Mouse (Mus musculus): ENCODE data around the gene Fblim1. TPM values are rescaled to one million over a fixed set of nuclear protein-coding genes. Genes with fewer than 3 reads are reported as not detected.
"Not testable (repeated sequence)": the region's sequence is repeated elsewhere in the genome, so short reads cannot be mapped to it uniquely, and the experiment has no call there.

The Fblim1 gene
- polyA plus RNA-seq, 1 experiment from 2014 or later: 52.8 TPM

GRCm38 (mm10) chr4:141564209-141564608 is 41.7 kb downstream of the Fblim1 start:
- Histone ChIP-seq H3K36me3 (ENCODE audit: control insufficient read depth, insufficient read depth) (no peaks in the 10 kb centered on the region), H3K27ac (ENCODE audit: low read depth, low read length) (no peak overlapping the region), H3K27me3 (replicated peaks; ENCODE audit: control insufficient read depth, insufficient read depth, low read length) (no peaks in the 10 kb centered on the region), H3K9me3 (ENCODE audit: control insufficient read depth) (no peaks in the 10 kb centered on the region), H3K9ac (ENCODE audit: low read depth, low read length) (no peak overlapping the region), H3K4me3 (ENCODE audit: low read depth, low read length) (no peak overlapping the region), H3K4me1 (replicated peaks; ENCODE audit: control insufficient read depth, insufficient read depth, low read length) (no peaks in the 10 kb centered on the region), H3K4me2 (replicated peaks; ENCODE audit: low read depth) (no peak overlapping the region)
- no peak for ATAC-seq
- no peak for TF ChIP-seq CTCF (IDR thresholded peaks at IDR 0.05; ENCODE audit: low read depth)
- 92% methylated on average over 4 of the region's 4 CpGs for WGBS

DNA sequence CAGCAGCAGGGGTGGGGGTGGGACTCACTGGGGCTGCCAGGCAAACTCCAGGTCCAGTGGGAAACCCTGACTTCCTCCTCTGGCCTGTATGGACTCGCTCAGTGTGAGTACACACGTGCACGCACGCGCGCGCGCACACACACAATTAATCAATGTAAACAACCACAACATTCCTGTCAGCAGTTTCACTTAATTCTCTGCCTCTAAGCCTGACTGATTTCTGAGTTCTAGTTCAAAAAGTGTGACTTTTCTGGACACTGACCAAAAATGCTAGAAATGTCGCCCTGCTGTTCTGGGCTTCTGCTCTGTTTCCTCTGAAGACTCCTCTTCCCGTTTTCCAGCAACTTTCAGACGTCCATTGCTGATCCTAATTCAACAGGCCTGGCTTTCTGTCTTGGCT is 43.6 kb downstream of the Fblim1 start:
- TF ChIP-seq CTCF (IDR thresholded peaks at IDR 0.05; ENCODE audit: low read depth): no peak
- H3K4me1 ChIP-seq (replicated peaks; ENCODE audit: control insufficient read depth, insufficient read depth, low read length): no peaks in the 10 kb centered on the region
- ATAC-seq: no peak
- H3K27ac ChIP-seq (ENCODE audit: low read depth, low read length): no peak overlapping the region
- H3K4me2 ChIP-seq (replicated peaks; ENCODE audit: low read depth): no peak overlapping the region
- H3K9ac ChIP-seq (ENCODE audit: low read depth, low read length): no peak overlapping the region
- H3K9me3 ChIP-seq (ENCODE audit: control insufficient read depth): no peaks in the 10 kb centered on the region
- WGBS: 74% methylated on average over 11 of the region's 11 CpGs
- H3K36me3 ChIP-seq (ENCODE audit: control insufficient read depth, insufficient read depth): no peaks in the 10 kb centered on the region
- H3K27me3 ChIP-seq (replicated peaks; ENCODE audit: control insufficient read depth, insufficient read depth, low read length): no peaks in the 10 kb centered on the region
- no peak overlapping the region for H3K4me3 ChIP-seq (ENCODE audit: low read depth, low read length)

DNA sequence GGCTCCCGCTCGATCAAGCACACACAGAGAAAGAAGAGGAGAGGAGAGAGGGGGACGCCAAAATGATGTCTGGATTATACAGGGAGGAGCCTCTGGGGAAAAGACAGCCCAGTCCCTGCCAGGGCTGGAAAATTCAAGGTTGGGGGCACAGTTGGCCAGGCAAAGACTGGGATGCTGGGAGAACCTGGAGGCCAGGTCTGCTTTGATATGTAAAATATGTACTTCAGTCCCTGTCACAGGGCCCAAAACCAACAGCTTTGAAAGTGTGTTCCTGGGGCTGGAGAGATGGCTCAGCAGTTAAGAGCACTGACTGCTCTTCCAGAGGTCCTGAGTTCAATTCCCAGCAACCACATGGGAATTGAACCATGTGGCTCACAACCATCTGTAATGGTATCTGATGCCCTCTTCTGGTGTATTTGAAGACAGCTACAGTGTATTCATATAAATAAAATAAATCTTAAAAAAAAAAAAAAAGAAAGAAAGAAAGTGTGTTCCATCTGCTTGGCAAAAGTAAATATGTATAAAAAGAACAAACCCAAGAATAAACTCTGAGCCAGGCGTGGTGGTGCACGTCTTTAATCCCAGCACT is 44.5 kb downstream of the Fblim1 start:
- not testable (repeated sequence) for H3K9me3 ChIP-seq (ENCODE audit: control insufficient read depth); H3K4me1 ChIP-seq (replicated peaks; ENCODE audit: control insufficient read depth, insufficient read depth, low read length); H3K4me3 ChIP-seq (ENCODE audit: low read depth, low read length); H3K9ac ChIP-seq (ENCODE audit: low read depth, low read length); ATAC-seq; H3K36me3 ChIP-seq (ENCODE audit: control insufficient read depth, insufficient read depth); H3K27ac ChIP-seq (ENCODE audit: low read depth, low read length); H3K4me2 ChIP-seq (replicated peaks; ENCODE audit: low read depth); H3K27me3 ChIP-seq (replicated peaks; ENCODE audit: control insufficient read depth, insufficient read depth, low read length)
- 91% methylated on average over 5 of the region's 5 CpGs for WGBS

DNA sequence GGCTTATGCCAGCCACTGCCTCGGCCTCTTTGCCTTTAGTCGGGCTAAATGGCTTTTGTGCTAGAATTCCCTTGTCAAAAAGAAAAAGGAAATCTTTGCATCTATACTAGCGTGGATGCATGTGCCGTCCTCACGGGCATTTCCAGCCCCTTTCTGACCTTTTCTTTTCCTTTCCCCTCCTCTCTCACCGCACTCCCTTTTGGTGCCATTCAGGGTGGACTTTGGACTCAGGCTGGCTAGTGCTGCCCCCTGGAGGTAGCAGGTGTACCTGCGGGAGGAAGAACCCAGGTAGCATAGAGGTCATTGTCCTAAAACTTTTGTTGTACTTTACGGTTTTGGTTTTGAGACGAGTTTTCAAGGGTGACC is 46.0 kb downstream of the Fblim1 start:
- Histone ChIP-seq H3K36me3 (ENCODE audit: control insufficient read depth, insufficient read depth) (no peaks in the 10 kb centered on the region), H3K4me3 (ENCODE audit: low read depth, low read length) (peak overlapping the region; percentile 30), H3K4me2 (replicated peaks; ENCODE audit: low read depth) (peak overlapping the region; percentile 80), H3K9me3 (ENCODE audit: control insufficient read depth) (no peaks in the 10 kb centered on the region), H3K4me1 (replicated peaks; ENCODE audit: control insufficient read depth, insufficient read depth, low read length) (no peaks in the 10 kb centered on the region), H3K27ac (ENCODE audit: low read depth, low read length) (peak overlapping the region; percentile 98), H3K9ac (ENCODE audit: low read depth, low read length) (peak overlapping the region; percentile 41), H3K27me3 (replicated peaks; ENCODE audit: control insufficient read depth, insufficient read depth, low read length) (no peaks in the 10 kb centered on the region)
- 1% methylated on average over 9 of the region's 9 CpGs for WGBS
- ATAC-seq: peak; percentile 43
- TF ChIP-seq CTCF (IDR thresholded peaks at IDR 0.05; ENCODE audit: low read depth): peak; percentile 98

DNA sequence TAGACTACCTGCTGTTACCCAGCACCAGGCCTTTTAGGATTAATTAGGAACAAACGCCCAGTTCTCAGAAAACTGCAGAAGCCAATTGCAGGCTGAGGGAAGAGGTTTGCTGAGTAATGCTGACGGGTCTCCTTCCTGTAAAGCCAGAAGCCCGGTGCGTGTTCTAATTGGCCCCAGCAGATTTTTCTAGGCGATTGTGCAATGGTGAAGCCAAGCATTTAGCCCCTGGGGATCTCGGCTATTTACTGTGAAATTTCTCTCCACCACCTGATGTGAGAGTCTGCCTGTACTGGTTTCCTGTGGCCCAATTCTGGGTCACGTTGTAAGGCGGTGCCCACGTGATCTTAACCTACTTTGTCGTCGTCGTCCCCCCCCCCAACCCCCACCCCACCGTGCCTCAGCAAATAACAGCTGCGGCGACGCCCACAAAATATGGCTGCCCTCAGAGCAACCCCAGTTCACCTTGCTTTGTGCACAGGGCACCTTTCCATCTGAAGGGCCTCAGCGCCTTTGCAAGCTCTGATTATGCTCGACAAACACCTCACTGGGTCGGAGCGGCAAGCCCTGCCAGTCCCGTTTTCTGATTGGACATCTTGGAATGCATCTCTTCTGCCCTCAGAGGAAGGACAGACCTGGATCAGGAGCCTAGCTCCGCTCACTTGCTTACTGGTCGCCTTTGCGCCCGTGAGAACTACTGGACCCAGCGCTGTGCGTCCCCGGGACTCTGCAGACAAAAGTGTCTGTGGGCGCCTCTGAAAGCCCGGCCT is 46.6 kb downstream of the Fblim1 start:
- Histone ChIP-seq H3K9ac (ENCODE audit: low read depth, low read length) (peak overlapping the region; percentile 41), H3K36me3 (ENCODE audit: control insufficient read depth, insufficient read depth) (no peaks in the 10 kb centered on the region), H3K4me3 (ENCODE audit: low read depth, low read length) (peak overlapping the region; percentile 30), H3K27ac (ENCODE audit: low read depth, low read length) (peak overlapping the region; percentile 98), H3K4me1 (replicated peaks; ENCODE audit: control insufficient read depth, insufficient read depth, low read length) (no peaks in the 10 kb centered on the region), H3K9me3 (ENCODE audit: control insufficient read depth) (no peaks in the 10 kb centered on the region), H3K27me3 (replicated peaks; ENCODE audit: control insufficient read depth, insufficient read depth, low read length) (no peaks in the 10 kb centered on the region), H3K4me2 (replicated peaks; ENCODE audit: low read depth) (peak overlapping the region; percentile 80)
- WGBS: 1% methylated on average over 30 of the region's 30 CpGs
- peak; percentile 79 for ATAC-seq
- TF ChIP-seq CTCF (IDR thresholded peaks at IDR 0.05; ENCODE audit: low read depth): no peak

- peak overlapping the region; percentile 80 for H3K4me2 ChIP-seq (replicated peaks; ENCODE audit: low read depth)
- peak; percentile 44 for ATAC-seq
- TF ChIP-seq CTCF (IDR thresholded peaks at IDR 0.05; ENCODE audit: low read depth): no peak
- 13% methylated on average over 16 of the region's 16 CpGs for WGBS
- H3K4me3 ChIP-seq (ENCODE audit: low read depth, low read length): peak overlapping the region; percentile 30
- no peaks in the 10 kb centered on the region for H3K27me3 ChIP-seq (replicated peaks; ENCODE audit: control insufficient read depth, insufficient read depth, low read length)
- peak overlapping the region; percentile 13; the same call in 1 of the 2 replicates for H3K9ac ChIP-seq (ENCODE audit: low read depth, low read length)
- no peaks in the 10 kb centered on the region for H3K36me3 ChIP-seq (ENCODE audit: control insufficient read depth, insufficient read depth)
- H3K27ac ChIP-seq (ENCODE audit: low read depth, low read length): peak overlapping the region; percentile 98
- no peaks in the 10 kb centered on the region for H3K4me1 ChIP-seq (replicated peaks; ENCODE audit: control insufficient read depth, insufficient read depth, low read length)
- no peaks in the 10 kb centered on the region for H3K9me3 ChIP-seq (ENCODE audit: control insufficient read depth)
Observed at GRCm38 (mm10) chr4:141558658-141559057, 47.2 kb downstream of the Fblim1 start.

DNA sequence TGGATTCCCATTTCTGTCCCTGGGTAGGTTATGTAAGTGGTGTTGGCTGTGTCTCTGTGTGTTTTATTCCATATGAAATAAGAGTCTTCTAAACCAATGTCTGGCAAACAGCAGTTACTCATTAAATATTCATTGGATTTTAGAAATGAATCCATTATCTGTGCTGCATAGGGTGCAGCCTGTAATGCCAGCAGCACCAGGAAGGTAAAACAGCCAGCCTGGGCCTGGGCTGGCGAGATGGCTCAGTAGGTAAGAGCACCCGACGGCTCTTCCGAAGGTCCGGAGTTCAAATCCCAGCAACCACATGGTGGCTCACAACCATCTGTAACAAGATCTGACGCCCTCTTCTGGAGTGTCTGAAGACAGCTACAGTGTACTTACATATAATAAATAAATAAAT is 49.7 kb downstream of the Fblim1 start:
- H3K4me2 ChIP-seq (replicated peaks; ENCODE audit: low read depth); H3K36me3 ChIP-seq (ENCODE audit: control insufficient read depth, insufficient read depth); H3K9me3 ChIP-seq (ENCODE audit: control insufficient read depth); H3K4me3 ChIP-seq (ENCODE audit: low read depth, low read length); ATAC-seq; H3K27ac ChIP-seq (ENCODE audit: low read depth, low read length); H3K27me3 ChIP-seq (replicated peaks; ENCODE audit: control insufficient read depth, insufficient read depth, low read length); H3K9ac ChIP-seq (ENCODE audit: low read depth, low read length); H3K4me1 ChIP-seq (replicated peaks; ENCODE audit: control insufficient read depth, insufficient read depth, low read length): not testable (repeated sequence)
- 94% methylated on average over 5 of the region's 6 CpGs for WGBS

DNA sequence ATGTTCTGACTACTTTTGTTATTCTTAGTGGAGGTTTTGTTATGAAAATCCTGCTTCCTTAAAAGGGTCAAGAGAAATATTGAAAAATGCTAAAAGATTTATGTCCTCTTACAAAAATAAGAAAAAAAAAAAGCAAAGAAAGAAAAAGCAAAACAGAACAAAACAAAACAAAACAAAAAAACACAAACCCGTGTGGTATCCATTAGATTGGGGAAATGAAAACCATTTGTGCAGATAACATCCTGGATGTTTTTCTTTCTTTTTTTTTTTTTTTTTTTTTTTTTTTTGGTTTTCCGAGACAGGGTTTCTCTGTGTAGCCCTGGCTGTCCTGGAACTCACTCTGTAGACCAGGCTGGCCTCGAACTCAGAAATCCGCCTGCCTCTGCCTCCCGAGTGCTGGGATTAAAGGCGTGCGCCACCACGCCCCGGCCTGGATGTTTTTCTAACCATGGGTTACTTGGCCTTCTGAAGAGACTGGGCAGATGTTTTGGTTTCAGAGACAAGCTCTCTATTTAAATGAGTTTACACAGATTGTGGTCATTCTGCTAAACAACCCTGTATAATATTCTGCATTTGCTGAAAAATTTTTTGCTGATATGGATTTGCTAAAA is 51.5 kb downstream of the Fblim1 start:
- H3K4me3 ChIP-seq (ENCODE audit: low read depth, low read length); H3K27ac ChIP-seq (ENCODE audit: low read depth, low read length); H3K9ac ChIP-seq (ENCODE audit: low read depth, low read length); H3K4me2 ChIP-seq (replicated peaks; ENCODE audit: low read depth); H3K27me3 ChIP-seq (replicated peaks; ENCODE audit: control insufficient read depth, insufficient read depth, low read length); H3K9me3 ChIP-seq (ENCODE audit: control insufficient read depth); H3K36me3 ChIP-seq (ENCODE audit: control insufficient read depth, insufficient read depth); H3K4me1 ChIP-seq (replicated peaks; ENCODE audit: control insufficient read depth, insufficient read depth, low read length); ATAC-seq: not testable (repeated sequence)
- 97% methylated on average over 8 of the region's 9 CpGs for WGBS
